Mouse (Mus musculus): ENCODE results near the gene Zfp764.

GRCm38 (mm10) chr7:127453056-127453455, 46.4 kb upstream of the Zfp764 start:
- no peak for TF ChIP-seq CTCF (IDR thresholded peaks at IDR 0.05; ENCODE audit: low read depth, low read length)
- TF ChIP-seq POLR2A (IDR thresholded peaks at IDR 0.05; ENCODE audit: extremely low read depth, insufficient read depth, low read length) = no peak
